Mouse (Mus musculus) gastrocnemius, adult 8-10 months (tissue): ENCODE measurements around the gene 4930579F01Rik. TPM values are rescaled to one million over a fixed set of nuclear protein-coding genes. Genes with fewer than 3 reads are reported as not detected.

Source experiments
- total RNA-seq, 4 experiments: library from RNA; stranded (reverse); gene quantifications; 2 replicates each; pipeline ENCODE4 v1.2.4; 2022

The 4930579F01Rik gene
- total RNA-seq, 4 experiments from 2014 or later, result not detected

Other genes starting within 250 kb of the 4930579F01Rik start
- gene Dapp1, start 212.3 kb downstream of the 4930579F01Rik start, total RNA-seq, result 1 to 10 TPM; 1.2 to 2.4 (median 1.9) TPM
- 100 to 1,000 TPM in 1 of 4 experiments, 10 to 100 TPM in 3; 52.7 to 126 (median 95.8) TPM for gene 1110002E22Rik, start 128.8 kb downstream of the 4930579F01Rik start, total RNA-seq
- gene Gm5105, start 126.4 kb downstream of the 4930579F01Rik start, total RNA-seq, result 1 to 10 TPM in 2 of 4 experiments, under 1 TPM in 2; 0.72 to 1.8 (median 1.2) TPM
- gene Trmt10a, start 50.4 kb downstream of the 4930579F01Rik start, total RNA-seq, result 1 to 10 TPM in 3 of 4 experiments, under 1 TPM in 1; 0.80 to 2.5 (median 2.1) TPM
- 1 to 10 TPM; 1.3 to 2.5 (median 1.5) TPM for gene Mttp, start 48.9 kb downstream of the 4930579F01Rik start, total RNA-seq
- under 1 TPM; 0.12 to 0.88 (median 0.37) TPM for gene Adh7, start 23.9 kb upstream of the 4930579F01Rik start, total RNA-seq
- 10 to 100 TPM; 14.7 to 36.9 (median 23.9) TPM for gene Adh1, start 67.2 kb upstream of the 4930579F01Rik start, total RNA-seq
- gene Adh6a, start 119.5 kb upstream of the 4930579F01Rik start, total RNA-seq, result not detected
- under 1 TPM in 1 of 4 experiments, not detected in 3; 0.16 TPM for gene Adh6b, start 147.9 kb upstream of the 4930579F01Rik start, total RNA-seq
- not detected for gene Adh4, start 221.6 kb upstream of the 4930579F01Rik start, total RNA-seq
- 10 to 100 TPM; 61.0 to 64.1 (median 61.7) TPM for gene Adh5, start 249.3 kb upstream of the 4930579F01Rik start, total RNA-seq